Mouse (Mus musculus) limb, embryonic 14.5 days (tissue): Measurements from ENCODE around the gene Syne1. TPM values are rescaled to one million over a fixed set of nuclear protein-coding genes. Genes with fewer than 3 reads are reported as not detected.

ENCODE experiments used
- ATAC-seq: fragments of 200-750 bp; cut with Nextera tagmentation; 2 replicates; pipeline ENCODE4 v1.8.0; 2017; ENCODE audit warnings: low read depth, moderate number of reproducible peaks, moderate TSS enrichment; ENCODE audit not compliant: low FRiP score
- DNase-seq: peaks from one replicate; pipeline ENCODE4 v3.0.0-alpha.2; 2015; ENCODE audit warnings: low spot score
- H3K27ac ChIP-seq: fragments of 300-500 bp; sonication (generic); replicated peaks from 2 replicates; pipeline ENCODE4 v1.5.1; 2014; ENCODE audit warnings: low read depth, mild to moderate bottlenecking, low read length, moderate library complexity, mixed read lengths
- H3K27me3 ChIP-seq: fragments of 300-500 bp; sonication (generic); 2 replicates; pipeline ENCODE4 v1.6.1; 2014; ENCODE audit warnings: low read length, mixed read lengths; ENCODE audit not compliant: control insufficient read depth, insufficient read depth
- H3K36me3 ChIP-seq: fragments of 300-500 bp; sonication (generic); 2 replicates; pipeline ENCODE4 v1.6.1; 2014; ENCODE audit warnings: mild to moderate bottlenecking, low read length, moderate library complexity, mixed read lengths; ENCODE audit not compliant: control insufficient read depth, insufficient read depth
- H3K4me1 ChIP-seq: fragments of 300-500 bp; sonication (generic); 2 replicates; pipeline ENCODE4 v1.6.1; 2014; ENCODE audit warnings: antibody characterized with exemption, low read length, mixed read lengths; ENCODE audit not compliant: control insufficient read depth, insufficient read depth
- H3K4me2 ChIP-seq: fragments of 300-500 bp; sonication (generic); replicated peaks from 2 replicates; pipeline ENCODE4 v1.6.1; 2014; ENCODE audit warnings: low read depth, mild to moderate bottlenecking, low read length, moderate library complexity; ENCODE audit not compliant: severe bottlenecking
- H3K4me3 ChIP-seq: fragments of 300-500 bp; sonication (generic); replicated peaks from 2 replicates; pipeline ENCODE4 v1.5.1; 2014; ENCODE audit warnings: low read length
- H3K9ac ChIP-seq: fragments of 300-500 bp; sonication (generic); 2 replicates; pipeline ENCODE4 v1.6.1; 2014; ENCODE audit warnings: mild to moderate bottlenecking, low read depth, low read length, moderate library complexity; ENCODE audit not compliant: severe bottlenecking
- H3K9me3 ChIP-seq: fragments of 300-500 bp; sonication (generic); 2 replicates; pipeline ENCODE4 v1.6.1; 2016; ENCODE audit warnings: low read length; ENCODE audit not compliant: control insufficient read depth
- POLR2A ChIP-seq: fragments of 200-500 bp; IDR thresholded peaks from 2 replicates; pipeline ENCODE4 v1.8.0; 2012; ENCODE audit warnings: inconsistent platforms, mild to moderate bottlenecking, moderate library complexity, borderline replicate concordance; ENCODE audit not compliant: insufficient read depth, insufficient read length; ENCODE audit errors: extremely low read depth
- WGBS: fragments of 180-500 bp; shearing (Covaris S2); extraction: QIAGEN DNeasy Blood & Tissue Kit; methylation state at CpG from one replicate; pipeline ENCODE4 v1.1.7; 2014; 5-methylcytosine and 5-hydroxymethylcytosine counted together
- polyA plus RNA-seq, 2 experiments: library from polyadenylated mRNA; depleted of rRNA in 1 of 2; stranded (reverse) in 1 of 2; unstranded in 1 of 2; fragments of >200 nt; fragmentation: Nextera tagmentation in 1 of 2; extraction: Ambion mirVana in 1 of 2; gene quantifications; 2 replicates each; pipeline versions ENCODE4 v1.2.1 to v1.2.3; 2012 to 2014

Syne1 gene
- polyA plus RNA-seq, 2 experiments: 11.0 to 11.3 TPM

GRCm38 (mm10) chr10:5491050-5491449, 60.2 kb downstream of the Syne1 start:
- Histone ChIP-seq H3K9me3 (no peaks in the 10 kb centered on the region), H3K27me3 (no peaks in the 10 kb centered on the region), H3K27ac (no peak overlapping the region), H3K4me1 (no peaks in the 10 kb centered on the region), H3K36me3 (no peaks in the 10 kb centered on the region), H3K4me2 (no peak overlapping the region), H3K9ac (no peak overlapping the region), H3K4me3 (no peak overlapping the region)
- no peak for TF ChIP-seq POLR2A
- DNase-seq (no peak), ATAC-seq (no peak)
- WGBS: 86% methylated on average over 9 of the region's 9 CpGs

- no peak for ATAC-seq
- no peak for TF ChIP-seq POLR2A
- Histone ChIP-seq H3K27ac (no peak overlapping the region), H3K4me3 (no peak overlapping the region), H3K4me1 (no peaks in the 10 kb centered on the region), H3K4me2 (no peak overlapping the region), H3K36me3 (no peaks in the 10 kb centered on the region), H3K9me3 (no peaks in the 10 kb centered on the region), H3K9ac (no peak overlapping the region), H3K27me3 (no peaks in the 10 kb centered on the region)
- no peak for DNase-seq
- 68% methylated on average over 6 of the region's 6 CpGs for WGBS
Measured at GRCm38 (mm10) chr10:5490029-5490428, 61.3 kb downstream of the Syne1 start.

- no peak overlapping the region for H3K4me3 ChIP-seq
- no peaks in the 10 kb centered on the region for H3K4me1 ChIP-seq
- ATAC-seq (no peak), DNase-seq (no peak)
- H3K27ac ChIP-seq: no peak overlapping the region
- no peaks in the 10 kb centered on the region for H3K27me3 ChIP-seq
- WGBS: 37% methylated on average over 5 of the region's 5 CpGs
- H3K4me2 ChIP-seq: no peak overlapping the region
- H3K9me3 ChIP-seq: no peaks in the 10 kb centered on the region
- H3K9ac ChIP-seq: no peak overlapping the region
- H3K36me3 ChIP-seq: no peaks in the 10 kb centered on the region
- TF ChIP-seq POLR2A: no peak
Measured at GRCm38 (mm10) chr10:5488097-5488496, 63.2 kb downstream of the Syne1 start.

GRCm38 (mm10) chr10:5480552-5481550, 70.4 kb downstream of the Syne1 start:
- Histone ChIP-seq H3K36me3 (no peaks in the 10 kb centered on the region), H3K9me3 (no peaks in the 10 kb centered on the region), H3K27me3 (no peaks in the 10 kb centered on the region), H3K4me1 (no peaks in the 10 kb centered on the region), H3K4me2 (no peak overlapping the region), H3K9ac (no peak overlapping the region), H3K27ac (no peak overlapping the region), H3K4me3 (no peak overlapping the region)
- no peak for ATAC-seq
- 74% methylated on average over 9 of the region's 9 CpGs for WGBS
- DNase-seq: no peak
- no peak for TF ChIP-seq POLR2A

- Histone ChIP-seq H3K4me3 (no peak overlapping the region), H3K9ac (no peak overlapping the region), H3K9me3 (no peaks in the 10 kb centered on the region), H3K36me3 (no peaks in the 10 kb centered on the region), H3K4me2 (no peak overlapping the region), H3K27ac (no peak overlapping the region), H3K27me3 (no peaks in the 10 kb centered on the region), H3K4me1 (no peaks in the 10 kb centered on the region)
- peak; percentile 54 for DNase-seq
- 54% methylated on average over 6 of the region's 6 CpGs for WGBS
- ATAC-seq: no peak
- TF ChIP-seq POLR2A: no peak
Measured at GRCm38 (mm10) chr10:5480097-5480496, 71.2 kb downstream of the Syne1 start.
